Mouse (Mus musculus): ENCODE data around the gene Ppard. TPM values are rescaled to one million over a fixed set of nuclear protein-coding genes. Genes with fewer than 3 reads are reported as not detected.

Ppard gene
- polyA plus RNA-seq, 1 experiment from 2014 or later, result 2.9 TPM

DNA sequence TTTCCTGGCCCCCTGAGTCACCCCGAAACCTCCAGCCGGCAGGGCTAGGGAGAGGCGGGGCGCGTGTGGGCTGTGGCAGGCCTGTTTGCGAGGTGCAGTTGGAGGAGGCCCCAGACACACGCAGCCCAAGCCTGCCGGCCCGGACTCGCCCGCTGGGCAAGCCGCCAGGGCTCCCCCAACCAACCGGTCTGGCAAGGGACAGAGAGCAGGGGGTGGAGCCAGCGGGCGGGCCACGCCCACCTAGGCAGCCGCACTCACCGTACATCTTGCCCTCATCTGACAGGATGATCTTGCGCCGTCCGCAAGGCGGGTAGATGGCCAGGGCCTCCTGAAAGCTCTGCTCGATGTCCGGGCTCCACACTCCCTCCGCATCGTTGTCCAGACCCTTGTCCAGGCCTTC, 108.6 kb downstream of the Ppard start:
- Histone ChIP-seq H3K4me3 (ENCODE audit: low read depth, low read length) (peak overlapping the region; percentile 16), H3K4me1 (ENCODE audit: control insufficient read depth, insufficient read depth, low read length) (peaks cover 46% of the 10 kb centered on the region)
- 17% methylated on average over 15 of the region's 26 CpGs for WGBS

DNA sequence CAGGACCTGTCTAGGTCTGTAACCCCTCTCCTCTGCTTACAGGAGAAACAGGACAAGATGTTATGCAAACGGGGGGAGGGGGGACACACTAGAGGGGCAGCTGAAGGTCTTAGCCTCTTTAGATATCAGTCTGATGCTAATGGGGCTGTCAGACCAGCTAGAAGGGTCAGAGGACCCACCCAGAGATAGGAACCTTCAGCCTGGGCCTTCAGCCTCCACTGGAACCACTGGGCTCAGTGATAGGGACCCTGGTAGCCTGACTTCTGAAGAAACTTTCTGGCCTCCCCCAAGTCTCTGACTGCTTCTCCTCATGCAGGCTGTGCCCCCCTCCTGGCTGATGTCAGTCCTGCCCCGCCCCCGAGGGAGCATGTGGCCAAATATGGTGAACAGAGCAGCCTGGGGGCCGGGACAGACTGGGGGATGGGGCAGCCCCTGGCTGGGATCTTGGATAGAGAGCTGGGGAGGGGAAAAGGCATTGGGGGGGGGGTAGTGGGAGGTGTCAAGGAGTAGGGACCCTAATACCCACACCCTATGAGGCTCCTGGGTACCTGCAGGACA, 111.6 kb downstream of the Ppard start:
- peak overlapping the region; percentile 60; the same call in 1 of the 2 replicates for H3K4me2 ChIP-seq (ENCODE audit: low read depth, low read length)
- H3K27ac ChIP-seq (replicated peaks; ENCODE audit: low read depth, low read length), result peak overlapping the region; percentile 91
- no peak overlapping the region for H3K4me3 ChIP-seq (ENCODE audit: low read depth, low read length)
- peak overlapping the region; percentile 12; the same call in 1 of the 2 replicates for H3K9ac ChIP-seq (ENCODE audit: low read depth, low read length)
- peaks cover 21% of the 10 kb centered on the region for H3K36me3 ChIP-seq (ENCODE audit: control insufficient read depth, insufficient read depth, low read length)
- H3K27me3 ChIP-seq (replicated peaks; ENCODE audit: control insufficient read depth, insufficient read depth, low read length), result no peaks in the 10 kb centered on the region
- H3K4me1 ChIP-seq (ENCODE audit: control insufficient read depth, insufficient read depth, low read length), result peaks cover 71% of the 10 kb centered on the region
- ATAC-seq (ENCODE audit: low read depth), result no peak
- H3K9me3 ChIP-seq (ENCODE audit: control insufficient read depth, low read length), result no peaks in the 10 kb centered on the region
- 19% methylated on average over 3 of the region's 4 CpGs for WGBS
- DNase-seq (ENCODE audit: low spot score), result peak; percentile 67

More for the DNA sequence above, 108.6 kb downstream of the Ppard start:
- peak overlapping the region; percentile 54 for H3K9ac ChIP-seq (ENCODE audit: low read depth, low read length)
- H3K27ac ChIP-seq (replicated peaks; ENCODE audit: low read depth, low read length), result peak overlapping the region; percentile 74
- H3K9me3 ChIP-seq (ENCODE audit: control insufficient read depth, low read length), result no peaks in the 10 kb centered on the region
- H3K36me3 ChIP-seq (ENCODE audit: control insufficient read depth, insufficient read depth, low read length), result peaks cover 50% of the 10 kb centered on the region
- H3K4me2 ChIP-seq (ENCODE audit: low read depth, low read length), result peak overlapping the region; percentile 40
- no peaks in the 10 kb centered on the region for H3K27me3 ChIP-seq (replicated peaks; ENCODE audit: control insufficient read depth, insufficient read depth, low read length)
- peak; percentile 92 for DNase-seq (ENCODE audit: low spot score)
- ATAC-seq (ENCODE audit: low read depth), result peak; percentile 85

DNA sequence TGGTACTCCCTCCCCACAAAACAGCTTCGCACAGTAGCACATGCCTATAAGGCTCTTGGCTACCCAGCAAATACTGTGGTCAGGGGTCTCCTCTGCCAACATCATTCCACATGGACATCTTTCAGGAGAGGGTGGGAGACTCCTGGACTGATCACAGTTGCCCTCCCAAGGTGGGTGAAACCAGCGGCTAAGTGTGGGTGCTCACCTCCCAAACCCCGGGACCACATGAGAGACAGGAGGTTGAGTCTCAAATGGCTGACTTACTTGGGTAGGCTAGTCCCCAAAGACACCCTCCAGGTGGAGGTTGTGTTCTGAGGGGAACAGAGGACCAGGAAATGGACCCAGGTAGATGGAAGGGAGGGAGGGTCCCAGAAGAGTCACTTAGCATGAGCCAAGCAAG, 112.2 kb downstream of the Ppard start:
- no peak overlapping the region for H3K4me3 ChIP-seq (ENCODE audit: low read depth, low read length)
- H3K9me3 ChIP-seq (ENCODE audit: control insufficient read depth, low read length), result no peaks in the 10 kb centered on the region
- ATAC-seq (ENCODE audit: low read depth) (no peak), DNase-seq (ENCODE audit: low spot score) (no peak)
- WGBS, result 45% methylated on average over 3 of the region's 3 CpGs
- peaks cover 16% of the 10 kb centered on the region for H3K36me3 ChIP-seq (ENCODE audit: control insufficient read depth, insufficient read depth, low read length)
- H3K9ac ChIP-seq (ENCODE audit: low read depth, low read length), result 0 out of 2 replicates have a peak overlapping the region, but pooled peaks have one; percentile 51
- H3K4me2 ChIP-seq (ENCODE audit: low read depth, low read length), result peak overlapping the region; percentile 60
- peak overlapping the region; percentile 91 for H3K27ac ChIP-seq (replicated peaks; ENCODE audit: low read depth, low read length)
- no peaks in the 10 kb centered on the region for H3K27me3 ChIP-seq (replicated peaks; ENCODE audit: control insufficient read depth, insufficient read depth, low read length)
- H3K4me1 ChIP-seq (ENCODE audit: control insufficient read depth, insufficient read depth, low read length), result peaks cover 74% of the 10 kb centered on the region

DNA sequence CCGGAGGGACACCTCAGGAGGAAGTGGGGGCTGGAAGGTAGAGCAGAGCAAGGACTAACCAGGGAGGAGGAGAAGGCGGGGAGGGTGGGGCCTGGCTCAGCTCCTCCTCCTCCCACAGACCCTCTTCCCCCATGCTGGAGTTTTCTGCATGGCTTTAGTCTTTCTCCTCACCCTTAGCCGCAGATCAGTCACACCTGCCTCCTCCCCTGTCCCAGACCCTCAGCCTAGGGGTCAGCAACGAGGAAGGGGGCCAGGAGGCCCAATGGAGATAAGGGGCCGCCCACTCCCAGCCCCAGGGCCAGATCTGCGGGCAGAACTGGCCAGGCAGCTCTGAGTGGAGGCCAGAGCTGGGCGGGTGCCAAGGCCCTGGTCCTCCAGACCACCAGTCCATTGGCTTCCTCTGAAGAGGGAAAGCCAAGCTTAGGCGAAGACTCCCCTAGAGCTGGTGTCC, 112.8 kb downstream of the Ppard start:
- Histone ChIP-seq H3K27me3 (replicated peaks; ENCODE audit: control insufficient read depth, insufficient read depth, low read length) (no peaks in the 10 kb centered on the region), H3K9me3 (ENCODE audit: control insufficient read depth, low read length) (no peaks in the 10 kb centered on the region), H3K4me1 (ENCODE audit: control insufficient read depth, insufficient read depth, low read length) (peaks cover 72% of the 10 kb centered on the region), H3K9ac (ENCODE audit: low read depth, low read length) (peak overlapping the region; percentile 51), H3K36me3 (ENCODE audit: control insufficient read depth, insufficient read depth, low read length) (peaks cover 9% of the 10 kb centered on the region), H3K4me2 (ENCODE audit: low read depth, low read length) (peak overlapping the region; percentile 60), H3K4me3 (ENCODE audit: low read depth, low read length) (peak overlapping the region; percentile 26), H3K27ac (replicated peaks; ENCODE audit: low read depth, low read length) (peak overlapping the region; percentile 91)
- 4% methylated on average over 7 of the region's 8 CpGs for WGBS
- ATAC-seq (ENCODE audit: low read depth) (no peak), DNase-seq (ENCODE audit: low spot score) (no peak)

DNA sequence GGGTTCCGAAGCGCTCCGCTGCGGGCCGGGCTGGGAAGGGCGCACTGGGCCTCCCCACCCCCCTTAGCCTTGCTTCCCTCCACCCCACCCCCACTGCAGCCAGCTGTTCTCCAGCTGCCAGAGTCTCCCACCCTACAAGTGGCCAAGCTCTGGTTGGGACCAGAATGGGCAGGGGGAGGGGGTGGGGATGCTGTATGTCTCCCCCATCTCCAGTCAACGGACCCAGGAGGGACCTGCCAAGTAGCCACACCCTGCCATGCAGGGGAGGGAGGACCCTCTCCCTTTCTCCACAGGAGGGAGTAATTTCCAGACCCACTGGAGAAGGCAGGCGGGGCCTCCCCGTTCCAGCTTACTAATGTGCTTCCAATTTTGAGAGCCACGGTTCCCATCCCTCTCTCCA, 113.4 kb downstream of the Ppard start:
- no peaks in the 10 kb centered on the region for H3K27me3 ChIP-seq (replicated peaks; ENCODE audit: control insufficient read depth, insufficient read depth, low read length)
- H3K4me3 ChIP-seq (ENCODE audit: low read depth, low read length), result peak overlapping the region; percentile 26
- no peaks in the 10 kb centered on the region for H3K9me3 ChIP-seq (ENCODE audit: control insufficient read depth, low read length)
- H3K4me2 ChIP-seq (ENCODE audit: low read depth, low read length), result peak overlapping the region; percentile 60
- H3K4me1 ChIP-seq (ENCODE audit: control insufficient read depth, insufficient read depth, low read length), result peaks cover 66% of the 10 kb centered on the region
- DNase-seq (ENCODE audit: low spot score) (peak; percentile 89), ATAC-seq (ENCODE audit: low read depth) (peak; percentile 1; the same call in 1 of the 2 replicates)
- H3K27ac ChIP-seq (replicated peaks; ENCODE audit: low read depth, low read length), result peak overlapping the region; percentile 91
- 0% methylated on average over 9 of the region's 10 CpGs for WGBS
- H3K36me3 ChIP-seq (ENCODE audit: control insufficient read depth, insufficient read depth, low read length), result peaks cover 4% of the 10 kb centered on the region; the same call in 1 of the 2 replicates
- H3K9ac ChIP-seq (ENCODE audit: low read depth, low read length), result peak overlapping the region; percentile 51

DNA sequence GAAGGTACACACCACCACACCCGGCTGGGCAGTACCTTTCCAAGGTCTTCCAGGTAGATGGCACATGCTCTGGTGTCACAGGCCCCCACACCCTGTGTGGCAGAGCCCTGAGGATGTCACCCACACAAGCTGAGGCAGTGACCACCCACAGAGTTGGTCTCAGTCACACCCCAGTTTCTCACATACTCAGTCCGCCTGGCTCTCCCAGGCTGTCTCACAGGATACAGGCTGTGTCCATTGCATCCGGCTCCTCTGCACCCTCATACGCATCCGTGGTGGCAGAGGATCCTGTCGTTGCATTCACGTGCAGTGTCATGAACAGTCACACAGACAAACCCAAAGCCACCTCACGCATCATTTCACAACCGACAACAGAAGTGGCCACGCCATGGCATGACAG, 114.8 kb downstream of the Ppard start:
- WGBS, result 86% methylated on average over 10 of the region's 10 CpGs
- no peak for ATAC-seq (ENCODE audit: low read depth)
- Histone ChIP-seq H3K9ac (ENCODE audit: low read depth, low read length) (no peak overlapping the region; the same call in 1 of the 2 replicates), H3K4me3 (ENCODE audit: low read depth, low read length) (no peak overlapping the region), H3K27ac (replicated peaks; ENCODE audit: low read depth, low read length) (0 out of 2 replicates have a peak overlapping the region, but pooled peaks have one; percentile 10), H3K9me3 (ENCODE audit: control insufficient read depth, low read length) (no peaks in the 10 kb centered on the region), H3K27me3 (replicated peaks; ENCODE audit: control insufficient read depth, insufficient read depth, low read length) (no peaks in the 10 kb centered on the region), H3K4me1 (ENCODE audit: control insufficient read depth, insufficient read depth, low read length) (peaks cover 64% of the 10 kb centered on the region), H3K4me2 (ENCODE audit: low read depth, low read length) (peak overlapping the region; percentile 90), H3K36me3 (ENCODE audit: control insufficient read depth, insufficient read depth, low read length) (no peaks in the 10 kb centered on the region)
- no peak for DNase-seq (ENCODE audit: low spot score)

DNA sequence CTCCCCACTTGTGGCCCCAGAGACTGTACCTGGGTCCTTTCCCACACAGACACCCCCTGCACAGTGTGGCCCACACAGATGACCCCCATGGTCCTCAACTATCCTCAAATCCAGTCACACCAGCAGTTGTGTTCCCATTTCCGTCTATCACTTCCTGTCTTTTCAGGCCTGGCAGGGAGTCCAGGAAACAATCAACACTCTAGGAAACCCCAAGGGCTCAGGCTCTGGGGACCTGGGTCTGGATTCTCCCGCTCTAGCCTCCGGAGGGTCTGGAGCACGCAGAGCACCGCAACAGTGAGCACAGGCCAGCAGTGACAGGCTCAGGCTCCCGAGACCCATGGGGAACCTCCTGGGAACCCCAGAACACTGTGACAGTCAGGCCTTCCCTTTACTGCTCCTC, 115.7 kb downstream of the Ppard start:
- Histone ChIP-seq H3K4me3 (ENCODE audit: low read depth, low read length) (peak overlapping the region; percentile 87), H3K4me2 (ENCODE audit: low read depth, low read length) (peak overlapping the region; percentile 90), H3K9me3 (ENCODE audit: control insufficient read depth, low read length) (no peaks in the 10 kb centered on the region), H3K36me3 (ENCODE audit: control insufficient read depth, insufficient read depth, low read length) (no peaks in the 10 kb centered on the region), H3K4me1 (ENCODE audit: control insufficient read depth, insufficient read depth, low read length) (peaks cover 65% of the 10 kb centered on the region), H3K9ac (ENCODE audit: low read depth, low read length) (peak overlapping the region; percentile 97), H3K27ac (replicated peaks; ENCODE audit: low read depth, low read length) (peak overlapping the region; percentile 48), H3K27me3 (replicated peaks; ENCODE audit: control insufficient read depth, insufficient read depth, low read length) (no peaks in the 10 kb centered on the region)
- WGBS, result 25% methylated on average over 6 of the region's 6 CpGs
- DNase-seq (ENCODE audit: low spot score), result no peak
- ATAC-seq (ENCODE audit: low read depth), result no peak

DNA sequence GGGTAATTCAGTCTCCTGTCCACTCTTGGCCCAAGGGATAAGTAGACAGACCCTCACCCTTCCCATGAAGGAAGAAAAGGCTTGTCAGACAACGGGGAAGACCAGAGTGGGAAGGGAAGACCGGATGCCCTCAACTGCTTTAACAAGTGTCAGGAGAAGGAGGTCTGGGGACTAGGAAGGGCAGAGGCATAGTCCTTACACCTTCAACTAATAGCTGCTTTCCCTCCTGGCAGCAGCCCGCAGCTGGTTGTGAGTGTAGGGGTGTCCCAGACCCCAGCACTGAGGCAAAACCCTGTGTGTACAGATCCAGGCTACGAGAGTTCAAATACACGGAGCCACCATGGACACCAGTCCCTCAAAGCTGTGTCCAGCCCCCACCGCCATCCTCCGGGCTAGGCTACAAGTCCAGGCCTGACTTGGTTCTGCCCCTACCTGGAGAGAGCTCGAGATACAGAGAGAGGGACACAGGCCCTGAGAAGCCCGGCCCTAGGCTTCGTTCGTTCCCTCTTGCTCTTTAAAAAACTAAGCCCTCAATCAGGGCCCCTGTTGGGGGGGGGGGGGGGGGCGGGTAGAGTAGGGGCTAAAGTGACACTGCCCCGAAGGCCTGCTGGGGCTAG, 116.9 kb downstream of the Ppard start:
- Histone ChIP-seq H3K27me3 (replicated peaks; ENCODE audit: control insufficient read depth, insufficient read depth, low read length) (no peaks in the 10 kb centered on the region), H3K36me3 (ENCODE audit: control insufficient read depth, insufficient read depth, low read length) (no peaks in the 10 kb centered on the region), H3K4me3 (ENCODE audit: low read depth, low read length) (peak overlapping the region; percentile 87), H3K9ac (ENCODE audit: low read depth, low read length) (peak overlapping the region; percentile 97), H3K27ac (replicated peaks; ENCODE audit: low read depth, low read length) (peak overlapping the region; percentile 99), H3K9me3 (ENCODE audit: control insufficient read depth, low read length) (no peaks in the 10 kb centered on the region), H3K4me2 (ENCODE audit: low read depth, low read length) (peak overlapping the region; percentile 90), H3K4me1 (ENCODE audit: control insufficient read depth, insufficient read depth, low read length) (peaks cover 57% of the 10 kb centered on the region)
- DNase-seq (ENCODE audit: low spot score), result no peak
- ATAC-seq (ENCODE audit: low read depth), result no peak
- WGBS, result 11% methylated on average over 9 of the region's 13 CpGs

Data from embryonic facial prominence, embryonic 14.5 days (tissue).